Mouse (Mus musculus) small intestine, adult 2 months (tissue): Measurements from ENCODE around the gene Srgn.

Experiments used
- CTCF ChIP-seq: fragments of 200-500 bp; IDR thresholded peaks from 2 replicates; pipeline ENCODE4 v1.5.1; 2012; ENCODE audit warnings: low read depth, mild to moderate bottlenecking, control low read depth, inconsistent platforms, low read length, moderate library complexity, mixed read lengths; ENCODE audit not compliant: insufficient replicate concordance, insufficient read length; ENCODE audit errors: extremely low read depth
- POLR2A ChIP-seq: fragments of 200-500 bp; IDR thresholded peaks from 2 replicates; pipeline ENCODE4 v1.6.1; 2012; ENCODE audit warnings: low read depth, mild to moderate bottlenecking, control low read depth, inconsistent platforms, low read length, moderate library complexity

DNA sequence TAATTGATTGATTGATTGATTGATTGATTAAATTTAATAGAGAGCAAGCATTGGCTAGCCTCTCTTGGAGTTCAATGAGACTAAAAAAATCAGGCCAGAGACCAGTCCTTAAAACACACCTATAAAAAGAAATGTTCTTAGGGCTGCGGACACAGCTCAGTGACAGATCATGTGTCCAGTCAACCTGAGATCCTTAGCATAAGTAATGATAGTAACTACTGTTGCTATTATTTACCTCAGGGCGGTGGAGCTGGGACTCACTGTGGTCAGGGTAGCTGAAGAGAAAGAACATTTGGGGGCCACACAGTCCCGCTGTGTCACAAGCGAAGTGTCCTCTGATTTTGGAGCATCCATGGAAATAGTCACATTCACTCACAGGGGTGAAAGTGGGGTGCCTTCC is 14.4 kb downstream of the Srgn start:
- TF ChIP-seq CTCF (no peak), POLR2A (no peak)
